Mouse (Mus musculus): ENCODE data around the gene Gm28048. TPM values are rescaled to one million over a fixed set of nuclear protein-coding genes. Genes with fewer than 3 reads are reported as not detected.

The Gm28048 gene
- polyA plus RNA-seq, 1 experiment from 2014 or later: 34.8 TPM

DNA sequence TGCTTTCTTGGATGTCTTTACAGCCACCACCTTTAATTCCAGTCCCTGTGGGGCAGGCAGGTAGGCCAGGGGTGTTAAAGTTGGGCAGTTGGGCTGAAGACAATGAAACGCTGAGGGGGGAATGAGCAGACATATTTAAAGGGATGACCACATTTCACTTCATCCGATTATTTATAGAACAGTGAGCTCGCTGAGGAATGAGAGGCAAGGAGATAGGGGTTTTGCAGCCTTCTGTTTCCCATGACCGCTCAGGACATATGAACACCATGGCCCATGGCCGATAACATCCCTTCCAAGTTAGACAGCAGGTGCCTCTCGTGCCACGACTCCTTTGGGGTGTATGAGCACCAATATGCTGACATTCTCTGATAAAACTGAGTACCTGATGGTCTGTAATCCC lies 70.1 kb downstream of the Gm28048 start:
- 91% methylated on average over 7 of the region's 7 CpGs for WGBS
- no peak for ATAC-seq (replicated peaks; ENCODE audit: low FRiP score, low read depth)
- no peak overlapping the region for H3K4me2 ChIP-seq (ENCODE audit: low read length)
- no peak for DNase-seq (ENCODE audit: low spot score)
- no peaks in the 10 kb centered on the region for H3K9me3 ChIP-seq (replicated peaks; ENCODE audit: low read length)
- TF ChIP-seq CTCF (IDR thresholded peaks at IDR 0.05; ENCODE audit: low read depth): no peak
- no peaks in the 10 kb centered on the region for H3K4me1 ChIP-seq (replicated peaks; ENCODE audit: insufficient read depth, low read length)
- H3K27ac ChIP-seq: no peak overlapping the region
- no peak overlapping the region for H3K4me3 ChIP-seq (replicated peaks; ENCODE audit: low read depth, low read length)
- no peak overlapping the region for H3K9ac ChIP-seq (ENCODE audit: low read depth, low read length)
- no peaks in the 10 kb centered on the region for H3K36me3 ChIP-seq (ENCODE audit: insufficient read depth, low read length)
- no peaks in the 10 kb centered on the region for H3K27me3 ChIP-seq (ENCODE audit: insufficient read depth, low read length)

DNA sequence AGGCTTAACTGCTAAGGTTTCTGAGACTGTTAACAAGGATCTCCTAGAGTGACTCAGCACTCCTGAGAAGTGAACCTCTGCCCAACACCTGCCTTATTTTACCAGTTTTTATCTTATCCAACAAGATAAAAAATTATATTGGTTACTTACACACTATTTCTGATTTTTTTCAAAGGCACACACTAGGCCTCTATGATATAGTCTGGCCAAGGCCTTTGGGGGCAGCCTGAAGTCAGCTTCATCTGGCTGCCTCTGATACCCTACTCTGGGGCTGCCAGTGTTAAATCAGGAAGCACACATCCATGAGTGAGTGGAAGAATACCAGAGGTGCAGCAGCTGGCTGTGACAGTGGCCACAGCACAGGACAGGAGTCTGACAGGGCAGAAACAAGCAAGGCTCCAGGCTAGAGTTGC lies 75.4 kb downstream of the Gm28048 start:
- Histone ChIP-seq H3K9ac (ENCODE audit: low read depth, low read length) (no peak overlapping the region), H3K36me3 (ENCODE audit: insufficient read depth, low read length) (no peaks in the 10 kb centered on the region), H3K9me3 (replicated peaks; ENCODE audit: low read length) (no peaks in the 10 kb centered on the region), H3K4me2 (ENCODE audit: low read length) (no peak overlapping the region), H3K27me3 (ENCODE audit: insufficient read depth, low read length) (no peaks in the 10 kb centered on the region), H3K4me1 (replicated peaks; ENCODE audit: insufficient read depth, low read length) (no peaks in the 10 kb centered on the region), H3K27ac (no peak overlapping the region), H3K4me3 (replicated peaks; ENCODE audit: low read depth, low read length) (no peak overlapping the region)
- DNase-seq (ENCODE audit: low spot score) (no peak), ATAC-seq (replicated peaks; ENCODE audit: low FRiP score, low read depth) (no peak)
- TF ChIP-seq CTCF (IDR thresholded peaks at IDR 0.05; ENCODE audit: low read depth): no peak

DNA sequence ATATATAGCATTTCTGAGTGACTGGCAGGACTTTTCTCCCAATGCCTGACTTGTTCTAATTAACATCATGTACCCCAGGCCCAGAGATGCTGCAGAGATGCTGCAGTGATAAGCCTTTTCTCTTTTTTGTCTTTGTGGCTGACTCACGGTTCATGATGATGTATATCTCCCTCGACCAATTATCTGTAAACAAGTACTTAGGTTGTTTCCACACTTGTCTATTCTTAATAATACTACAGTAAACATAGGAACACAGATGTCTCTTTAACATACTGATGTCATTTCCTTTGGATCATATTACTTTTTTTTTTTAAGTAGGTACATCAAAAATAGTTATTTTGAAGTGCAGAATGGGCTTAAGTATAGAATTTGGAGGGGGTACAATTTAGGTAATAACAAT lies 79.0 kb downstream of the Gm28048 start:
- no peak overlapping the region for H3K4me2 ChIP-seq (ENCODE audit: low read length)
- no peak overlapping the region for H3K4me3 ChIP-seq (replicated peaks; ENCODE audit: low read depth, low read length)
- 77% methylated on average over 2 of the region's 2 CpGs for WGBS
- no peaks in the 10 kb centered on the region for H3K36me3 ChIP-seq (ENCODE audit: insufficient read depth, low read length)
- no peak for DNase-seq (ENCODE audit: low spot score)
- H3K4me1 ChIP-seq (replicated peaks; ENCODE audit: insufficient read depth, low read length): no peaks in the 10 kb centered on the region
- no peak overlapping the region for H3K9ac ChIP-seq (ENCODE audit: low read depth, low read length)
- no peaks in the 10 kb centered on the region for H3K27me3 ChIP-seq (ENCODE audit: insufficient read depth, low read length)
- no peak for ATAC-seq (replicated peaks; ENCODE audit: low FRiP score, low read depth)
- TF ChIP-seq CTCF (IDR thresholded peaks at IDR 0.05; ENCODE audit: low read depth): no peak
- no peak overlapping the region for H3K27ac ChIP-seq
- H3K9me3 ChIP-seq (replicated peaks; ENCODE audit: low read length): no peaks in the 10 kb centered on the region

DNA sequence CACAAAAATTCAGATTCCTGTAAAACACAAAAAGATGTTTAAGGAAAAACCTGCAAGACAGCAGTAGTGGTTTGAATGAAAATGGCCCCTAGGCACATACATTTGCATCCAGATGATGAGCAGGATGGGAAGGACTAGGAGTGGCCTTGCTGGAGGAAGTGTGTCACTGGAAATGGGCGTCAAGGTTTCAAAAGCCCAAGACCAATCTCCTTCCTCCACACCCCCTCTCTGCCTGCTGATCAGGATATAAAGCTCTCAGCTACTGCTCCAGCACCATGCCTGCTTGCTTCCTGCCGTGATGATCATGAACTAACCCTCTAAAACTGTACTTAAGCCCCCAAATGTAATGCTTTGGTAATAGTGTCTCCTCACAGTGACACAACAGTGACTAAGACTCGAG lies 81.8 kb downstream of the Gm28048 start:
- Histone ChIP-seq H3K27me3 (ENCODE audit: insufficient read depth, low read length) (no peaks in the 10 kb centered on the region), H3K36me3 (ENCODE audit: insufficient read depth, low read length) (no peaks in the 10 kb centered on the region), H3K4me3 (replicated peaks; ENCODE audit: low read depth, low read length) (no peak overlapping the region), H3K4me1 (replicated peaks; ENCODE audit: insufficient read depth, low read length) (no peaks in the 10 kb centered on the region), H3K9me3 (replicated peaks; ENCODE audit: low read length) (no peaks in the 10 kb centered on the region), H3K4me2 (ENCODE audit: low read length) (no peak overlapping the region), H3K27ac (no peak overlapping the region), H3K9ac (ENCODE audit: low read depth, low read length) (no peak overlapping the region)
- 83% methylated on average over 3 of the region's 3 CpGs for WGBS
- no peak for ATAC-seq (replicated peaks; ENCODE audit: low FRiP score, low read depth)
- DNase-seq (ENCODE audit: low spot score): no peak
- TF ChIP-seq CTCF (IDR thresholded peaks at IDR 0.05; ENCODE audit: low read depth): no peak

DNA sequence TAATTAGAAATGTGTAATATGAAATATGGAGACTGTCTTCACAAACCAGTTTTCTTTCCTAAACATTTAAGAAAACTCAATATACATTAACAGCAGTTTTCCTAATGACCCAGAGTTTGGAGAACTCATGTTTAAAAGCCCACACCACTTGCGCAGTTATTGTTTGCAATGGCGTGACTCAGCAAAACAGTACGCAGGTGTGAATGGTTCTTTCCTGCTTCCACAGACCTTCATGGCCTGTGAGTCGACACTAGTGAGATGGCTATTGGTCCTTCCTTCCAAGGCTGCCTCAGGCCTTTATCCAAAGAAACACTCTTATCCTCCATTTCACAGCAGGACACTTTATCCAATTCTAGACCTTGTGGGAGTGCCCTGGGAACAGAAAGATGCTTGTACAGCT lies 84.2 kb downstream of the Gm28048 start:
- no peak overlapping the region for H3K27ac ChIP-seq
- H3K27me3 ChIP-seq (ENCODE audit: insufficient read depth, low read length): no peaks in the 10 kb centered on the region
- H3K9me3 ChIP-seq (replicated peaks; ENCODE audit: low read length): no peaks in the 10 kb centered on the region
- WGBS: 94% methylated on average over 4 of the region's 4 CpGs
- no peak overlapping the region for H3K9ac ChIP-seq (ENCODE audit: low read depth, low read length)
- no peak overlapping the region for H3K4me3 ChIP-seq (replicated peaks; ENCODE audit: low read depth, low read length)
- TF ChIP-seq CTCF (IDR thresholded peaks at IDR 0.05; ENCODE audit: low read depth): no peak
- no peak for ATAC-seq (replicated peaks; ENCODE audit: low FRiP score, low read depth)
- no peaks in the 10 kb centered on the region for H3K4me1 ChIP-seq (replicated peaks; ENCODE audit: insufficient read depth, low read length)
- no peak for DNase-seq (ENCODE audit: low spot score)
- no peaks in the 10 kb centered on the region for H3K36me3 ChIP-seq (ENCODE audit: insufficient read depth, low read length)
- no peak overlapping the region for H3K4me2 ChIP-seq (ENCODE audit: low read length)

DNA sequence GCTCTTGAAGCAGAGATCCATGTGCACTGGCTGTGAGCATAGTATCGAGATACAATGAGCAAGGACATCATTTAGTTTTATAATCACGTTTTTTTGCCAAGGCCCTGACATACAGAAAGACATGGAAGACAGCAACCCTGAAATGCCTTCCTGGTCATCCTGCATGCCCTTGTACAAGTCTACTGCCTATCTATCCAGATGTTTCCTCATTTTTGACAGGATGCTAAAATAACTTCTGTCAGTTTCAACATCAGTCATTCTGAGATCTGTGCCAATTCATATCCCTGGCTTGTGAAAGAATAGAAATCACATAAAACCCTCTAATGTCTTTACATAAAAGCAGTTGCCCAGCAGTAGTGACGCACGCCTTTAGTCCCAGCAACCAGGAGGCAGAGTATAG lies 84.8 kb downstream of the Gm28048 start:
- no peak for DNase-seq (ENCODE audit: low spot score)
- no peak for TF ChIP-seq CTCF (IDR thresholded peaks at IDR 0.05; ENCODE audit: low read depth)
- H3K27me3 ChIP-seq (ENCODE audit: insufficient read depth, low read length): no peaks in the 10 kb centered on the region
- H3K4me3 ChIP-seq (replicated peaks; ENCODE audit: low read depth, low read length): no peak overlapping the region
- no peaks in the 10 kb centered on the region for H3K36me3 ChIP-seq (ENCODE audit: insufficient read depth, low read length)
- no peak overlapping the region for H3K9ac ChIP-seq (ENCODE audit: low read depth, low read length)
- ATAC-seq (replicated peaks; ENCODE audit: low FRiP score, low read depth): no peak
- no peaks in the 10 kb centered on the region for H3K9me3 ChIP-seq (replicated peaks; ENCODE audit: low read length)
- no peak overlapping the region for H3K27ac ChIP-seq
- H3K4me2 ChIP-seq (ENCODE audit: low read length): no peak overlapping the region
- 88% methylated on average over 4 of the region's 4 CpGs for WGBS
- no peaks in the 10 kb centered on the region for H3K4me1 ChIP-seq (replicated peaks; ENCODE audit: insufficient read depth, low read length)

DNA sequence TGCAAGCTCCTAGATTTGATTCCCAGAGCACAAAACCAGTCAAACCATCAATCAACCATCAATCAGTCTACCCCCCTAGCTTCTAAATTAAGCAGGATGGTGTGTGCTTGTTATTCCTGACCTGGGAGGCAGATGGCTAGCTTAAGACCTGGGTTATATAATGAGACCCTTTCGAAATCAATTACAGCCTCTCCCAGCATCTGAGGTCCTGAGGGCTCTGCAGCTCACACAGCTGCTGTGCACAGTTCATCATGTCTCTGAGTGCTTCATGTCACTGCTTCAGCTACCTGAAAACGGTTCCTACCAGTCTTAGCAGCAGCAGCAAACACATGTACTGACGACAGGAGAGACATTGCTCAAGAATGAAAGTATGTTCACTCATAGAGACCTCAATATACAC lies 88.8 kb downstream of the Gm28048 start:
- 61% methylated on average over 3 of the region's 3 CpGs for WGBS
- Histone ChIP-seq H3K36me3 (ENCODE audit: insufficient read depth, low read length) (no peaks in the 10 kb centered on the region), H3K4me3 (replicated peaks; ENCODE audit: low read depth, low read length) (no peak overlapping the region), H3K4me1 (replicated peaks; ENCODE audit: insufficient read depth, low read length) (no peaks in the 10 kb centered on the region), H3K27me3 (ENCODE audit: insufficient read depth, low read length) (no peaks in the 10 kb centered on the region), H3K9ac (ENCODE audit: low read depth, low read length) (no peak overlapping the region), H3K9me3 (replicated peaks; ENCODE audit: low read length) (no peaks in the 10 kb centered on the region), H3K27ac (no peak overlapping the region), H3K4me2 (ENCODE audit: low read length) (no peak overlapping the region)
- no peak for TF ChIP-seq CTCF (IDR thresholded peaks at IDR 0.05; ENCODE audit: low read depth)
- ATAC-seq (replicated peaks; ENCODE audit: low FRiP score, low read depth): no peak
- DNase-seq (ENCODE audit: low spot score): no peak
